Mouse (Mus musculus) Muller cell, postnatal 12 days (primary cell): ENCODE data around the gene Gm20431.
A peak's percentile ranks its signal among the peaks of the same experiment; 100 is the strongest.

Experiments
- DNase-seq: peaks from one replicate; pipeline ENCODE4 v3.0.0-alpha.2; 2015; ENCODE audit errors: inconsistent ontology term

Gm20431 gene

DNA sequence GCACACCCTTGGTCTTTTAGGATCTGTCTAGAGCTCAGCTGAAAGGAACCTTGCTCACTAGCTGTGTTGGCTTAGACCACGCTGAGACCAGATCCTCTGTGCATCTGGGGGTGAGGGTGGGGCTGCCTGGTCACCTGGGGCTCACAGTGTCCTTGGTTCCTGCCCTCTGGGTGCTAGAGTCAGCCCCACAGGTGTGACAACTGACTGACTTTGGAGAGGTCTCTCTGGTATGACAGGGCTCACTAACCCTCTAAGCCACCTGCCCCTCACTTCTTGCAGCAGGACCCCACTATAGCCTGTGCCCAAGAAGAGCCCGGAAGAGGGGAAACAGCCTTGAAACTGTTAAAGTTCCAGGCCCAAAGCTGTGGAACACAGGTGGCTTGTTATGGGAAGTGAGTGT, 58.9 kb downstream of the Gm20431 start:
- DNase-seq: no peak

DNA sequence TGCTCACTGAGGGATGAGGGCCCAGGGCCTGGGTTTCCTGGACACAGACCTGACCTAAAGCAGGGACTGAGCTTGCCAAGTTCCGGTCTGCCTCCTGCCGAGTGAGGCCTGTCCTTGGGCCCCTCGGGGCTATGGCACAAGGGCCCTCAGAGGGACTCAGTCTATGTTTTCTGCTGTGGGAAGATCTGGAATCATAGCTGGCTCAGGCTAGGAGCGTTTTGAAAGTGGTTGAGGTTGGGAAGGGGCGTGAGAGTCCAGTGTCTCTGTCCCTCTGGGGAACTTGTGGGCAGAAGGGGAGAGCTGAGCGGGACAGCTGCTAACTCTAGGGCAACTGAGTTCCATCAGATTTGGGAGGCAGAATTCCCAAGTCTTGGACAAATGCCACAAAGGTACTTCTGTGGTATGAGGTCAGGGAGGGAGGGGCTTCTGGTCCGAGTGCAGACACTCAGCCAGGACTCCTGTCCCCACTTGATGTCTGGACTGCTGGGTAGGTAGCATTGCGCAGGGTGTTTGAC, 60.8 kb downstream of the Gm20431 start:
- no peak for DNase-seq

DNA sequence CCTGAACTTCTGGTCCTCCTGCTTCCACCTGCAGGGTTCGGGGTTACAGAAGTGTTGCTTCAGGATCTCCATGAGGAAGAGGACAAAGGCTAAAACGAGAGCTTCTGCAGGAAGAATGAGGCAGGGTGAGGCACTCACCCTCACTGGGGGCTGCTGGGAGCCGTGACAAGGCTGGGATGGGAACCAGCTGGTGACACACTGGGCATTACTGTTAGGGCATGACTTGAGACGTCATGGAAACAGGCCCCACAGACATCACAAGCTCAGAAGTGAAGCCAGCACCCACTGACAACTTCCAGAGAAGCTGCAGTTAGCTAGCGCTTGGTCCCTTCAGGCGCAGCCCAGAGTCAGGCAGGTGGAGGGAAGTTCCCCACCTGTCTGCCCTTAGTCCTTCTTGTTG, 61.4 kb downstream of the Gm20431 start:
- no peak for DNase-seq

DNA sequence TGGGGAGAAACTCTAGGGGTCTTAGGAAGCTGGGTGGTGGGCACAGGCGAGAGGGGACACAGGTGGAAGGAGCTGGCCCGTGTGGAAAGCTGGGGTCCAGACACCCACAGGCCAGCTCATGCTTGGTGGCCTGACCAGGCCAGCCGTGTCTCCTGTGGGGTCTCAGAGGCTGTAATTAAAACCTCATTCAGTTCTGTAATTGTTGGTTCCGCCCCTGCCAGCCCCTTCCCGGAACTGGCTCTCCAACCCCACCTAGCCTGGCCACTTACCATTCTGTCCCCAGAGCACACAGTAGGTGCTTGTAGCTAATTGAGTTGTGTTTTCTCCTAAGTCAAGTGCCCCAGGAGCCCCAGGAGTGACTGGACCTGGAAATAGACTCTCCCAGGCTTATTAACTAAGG, 62.1 kb downstream of the Gm20431 start:
- no peak for DNase-seq

DNA sequence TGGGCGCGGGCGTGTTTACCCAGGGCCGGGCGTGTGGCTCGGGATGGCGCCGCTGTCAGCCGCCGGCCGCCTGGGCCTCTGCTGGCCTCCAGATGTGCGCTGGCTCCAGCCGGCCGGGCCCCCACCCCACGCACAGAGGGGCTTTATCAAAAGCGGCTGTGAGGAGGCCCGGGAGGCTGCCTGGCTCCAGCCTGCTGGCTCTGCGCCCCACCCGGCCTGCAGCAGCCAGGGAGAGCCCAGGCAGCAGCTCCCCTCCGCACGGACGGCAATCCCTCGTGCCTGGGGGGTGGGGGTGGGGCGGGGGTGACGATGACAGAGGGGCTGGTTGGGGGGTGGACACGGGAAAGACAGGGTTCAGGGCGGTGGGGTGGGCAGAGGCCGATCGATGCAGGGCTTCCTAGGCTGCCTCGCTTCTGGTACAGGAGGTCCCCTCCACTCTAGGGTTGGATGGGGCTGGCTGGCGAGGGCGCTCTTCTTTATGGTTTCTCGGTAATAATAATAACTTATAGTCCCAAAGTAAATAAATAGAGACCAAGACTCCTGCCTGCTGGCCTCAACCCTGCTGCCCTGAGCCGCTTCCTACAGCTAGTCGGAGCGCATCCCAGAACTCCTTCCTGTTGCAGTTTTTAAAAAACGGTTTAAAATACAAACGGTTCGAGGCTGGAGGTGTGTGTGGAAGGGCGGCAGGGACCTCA, 63.7 kb downstream of the Gm20431 start:
- no peak for DNase-seq

DNA sequence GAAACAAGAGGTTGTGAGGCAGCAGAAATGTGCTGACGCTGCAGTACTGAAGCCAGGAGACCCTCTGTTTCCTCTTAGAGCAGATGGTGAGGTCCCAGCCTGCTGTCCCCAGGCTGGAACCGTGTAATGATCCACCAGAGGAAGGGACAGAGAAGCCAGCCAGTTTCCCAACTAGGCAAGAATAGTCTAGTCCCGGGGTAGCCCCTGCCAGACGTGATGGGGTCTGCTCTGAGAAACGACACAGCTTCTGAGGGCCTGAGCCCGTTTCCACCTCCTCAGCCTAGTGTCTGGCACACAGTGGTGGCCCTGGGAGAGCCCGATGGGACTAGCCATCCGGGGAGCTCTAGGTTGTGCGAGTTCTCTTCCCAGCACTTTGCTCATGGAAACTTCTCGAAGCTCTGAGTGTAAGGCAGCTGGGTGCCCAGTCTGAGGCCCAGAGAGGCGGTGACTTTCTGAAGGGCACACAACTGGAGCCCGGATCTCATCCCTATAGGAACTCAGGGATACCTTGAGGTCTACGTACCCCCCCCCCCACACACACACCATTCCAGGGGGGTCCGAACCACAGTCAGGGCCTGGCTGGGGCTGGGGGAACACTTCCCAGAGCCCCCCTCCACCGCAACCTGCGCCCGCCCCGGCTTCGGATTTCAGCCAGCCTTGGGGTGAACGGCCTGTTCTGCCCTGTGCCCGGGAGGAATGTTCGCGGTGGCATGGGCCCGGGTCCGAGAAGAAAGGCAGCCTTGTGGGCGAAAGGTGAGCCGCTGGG, 64.4 kb downstream of the Gm20431 start:
- DNase-seq: peak; percentile 20

DNA sequence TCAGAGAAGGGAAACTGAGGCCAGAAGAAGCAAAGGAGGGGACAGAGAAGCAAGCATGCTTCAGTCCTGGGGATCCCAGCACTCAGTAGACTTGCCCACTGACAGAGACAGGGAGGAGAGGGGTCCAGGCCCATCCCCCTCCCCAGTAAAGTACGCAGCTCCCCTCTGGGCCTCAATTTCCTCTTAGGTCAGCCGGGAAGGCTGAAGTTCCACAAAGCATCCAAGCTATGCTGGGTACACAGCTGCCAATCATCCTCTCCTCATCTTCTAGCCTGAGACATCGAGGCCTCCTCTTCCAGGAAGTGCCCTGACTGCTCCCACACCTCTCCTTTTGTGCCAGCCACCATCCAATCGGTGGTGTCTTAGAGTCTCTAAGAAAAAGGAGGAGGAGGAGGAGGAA, 65.0 kb downstream of the Gm20431 start:
- DNase-seq: no peak

DNA sequence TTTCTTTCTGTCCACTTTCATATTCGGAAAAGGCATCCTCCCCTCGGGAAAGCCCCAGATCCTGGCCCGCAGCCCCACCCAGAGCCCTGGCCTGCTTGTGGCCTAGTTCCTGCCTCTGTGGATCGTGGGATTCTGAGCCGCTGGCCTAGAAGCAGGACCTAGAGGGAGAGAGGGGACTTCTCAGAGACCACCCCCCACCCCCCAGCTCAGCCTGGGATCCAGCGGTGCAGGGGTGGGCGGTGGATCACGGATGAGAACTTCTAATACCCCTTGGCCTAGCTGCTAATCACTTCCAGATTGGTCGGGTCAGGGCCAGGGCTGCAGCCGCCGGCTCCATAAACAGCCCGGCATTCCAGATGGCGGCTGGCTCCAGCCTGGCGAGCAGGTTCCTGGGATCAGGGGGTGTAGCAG, 65.5 kb downstream of the Gm20431 start:
- peak; percentile 27 for DNase-seq

DNA sequence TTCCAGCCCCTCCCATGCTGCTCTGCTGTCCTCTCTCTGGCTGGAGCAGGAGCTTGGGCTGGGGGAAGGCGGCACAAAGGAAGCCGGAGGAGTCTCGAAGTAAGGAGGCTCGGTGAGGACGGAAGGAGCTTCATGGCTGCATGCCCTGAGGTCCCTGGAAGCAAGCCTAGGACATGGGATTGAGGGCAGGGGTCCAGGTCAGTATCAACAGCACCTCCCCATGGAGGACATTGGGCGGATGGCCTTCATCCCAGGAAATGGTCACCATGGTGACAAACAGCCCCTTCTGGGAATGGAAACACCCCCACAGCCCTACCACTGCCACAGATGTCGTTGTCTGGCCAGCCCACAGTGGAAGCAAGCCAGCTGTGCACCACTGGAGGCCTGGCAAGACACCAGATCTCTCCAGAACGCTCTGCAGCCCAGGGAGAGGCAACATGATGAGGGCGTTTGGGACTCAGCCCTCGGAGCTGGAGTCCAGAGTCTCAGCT, 66.8 kb downstream of the Gm20431 start:
- peak; percentile 41 for DNase-seq

DNA sequence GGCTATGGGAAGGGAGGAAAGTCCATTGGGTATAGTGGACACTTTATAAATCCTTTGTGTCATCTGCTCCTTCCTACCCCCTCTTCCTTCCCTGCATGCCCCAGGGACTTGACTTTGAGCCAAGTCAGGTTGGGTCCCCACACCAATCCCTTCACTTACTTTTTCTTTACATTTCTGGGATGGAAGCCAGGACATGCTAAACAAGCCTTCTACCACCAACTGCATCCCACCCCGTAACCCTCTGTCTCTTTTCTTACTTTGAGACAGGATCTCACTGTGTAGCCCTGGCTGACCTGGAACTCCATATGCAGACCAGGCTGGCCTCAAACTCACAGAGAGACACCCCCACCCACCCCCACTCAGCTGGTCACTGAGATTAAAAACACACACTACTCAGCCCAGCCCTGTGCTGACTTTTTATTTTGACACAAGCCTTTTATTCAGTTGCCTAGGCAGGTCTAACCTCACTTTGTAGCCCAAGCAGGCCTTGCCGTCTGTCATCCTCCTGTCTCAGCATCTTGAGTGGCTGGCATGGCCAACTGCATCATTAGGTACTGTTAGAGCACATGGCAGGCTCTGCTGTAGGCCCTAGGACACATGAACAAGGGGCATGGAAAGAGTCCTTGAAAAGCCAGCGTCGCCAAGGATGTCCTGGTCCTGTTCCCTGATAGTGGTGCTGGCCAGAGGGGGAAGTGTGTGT, 67.6 kb downstream of the Gm20431 start:
- no peak for DNase-seq

DNA sequence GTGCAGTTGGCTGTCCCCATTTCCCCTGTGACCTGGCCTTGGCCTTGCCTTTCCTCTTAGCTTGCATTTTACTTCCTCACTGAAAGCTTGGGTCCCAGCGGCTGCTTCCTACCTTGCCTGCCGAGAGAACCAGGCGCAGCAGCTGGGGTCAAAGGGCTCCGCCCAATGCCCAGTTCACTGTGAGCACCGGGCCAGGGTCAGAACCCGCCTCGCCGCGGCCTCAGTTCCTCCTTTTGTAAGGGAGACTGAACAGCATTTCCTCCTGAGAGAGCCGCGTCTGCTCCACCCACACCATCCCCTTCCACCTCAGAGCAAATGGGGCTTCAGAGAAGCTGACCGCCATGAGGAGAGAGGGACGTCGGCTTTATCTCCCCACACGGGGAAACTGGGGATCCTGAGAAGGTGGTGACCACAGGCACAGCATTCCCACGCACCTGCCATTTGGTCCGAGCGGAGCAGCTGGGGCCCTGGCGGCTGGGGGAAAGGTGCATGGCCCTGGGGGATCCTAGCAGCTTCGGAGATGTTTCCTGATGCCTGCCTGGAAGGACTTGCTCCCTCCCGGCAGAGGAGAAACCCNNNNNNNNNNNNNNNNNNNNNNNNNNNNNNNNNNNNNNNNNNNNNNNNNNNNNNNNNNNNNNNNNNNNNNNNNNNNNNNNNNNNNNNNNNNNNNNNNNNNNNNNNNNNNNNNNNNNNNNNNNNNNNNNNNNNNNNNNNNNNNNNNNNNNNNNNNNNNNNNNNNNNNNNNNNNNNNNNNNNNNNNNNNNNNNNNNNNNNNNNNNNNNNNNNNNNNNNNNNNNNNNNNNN, 72.3 kb downstream of the Gm20431 start:
- no peak for DNase-seq

DNA sequence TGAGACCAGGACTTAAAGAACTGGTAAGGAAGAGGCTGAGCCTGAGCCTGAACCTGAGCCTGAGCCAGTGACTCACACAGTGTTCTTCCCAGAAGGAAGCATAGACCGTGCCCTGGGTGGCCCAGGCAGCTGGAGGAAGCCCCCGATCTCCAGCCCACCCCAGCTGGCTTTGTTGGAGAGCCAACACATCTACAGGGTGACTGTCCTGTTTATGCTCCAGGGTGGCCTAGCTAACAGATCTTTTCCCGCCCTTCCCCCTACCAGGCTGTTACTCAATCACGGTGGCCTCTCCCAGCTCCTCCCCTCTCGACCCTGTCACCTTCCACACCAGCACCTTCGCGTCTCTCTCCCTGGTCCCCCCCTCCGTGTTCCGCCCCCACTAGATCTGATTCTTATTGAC, 74.3 kb downstream of the Gm20431 start:
- peak; percentile 33 for DNase-seq

DNA sequence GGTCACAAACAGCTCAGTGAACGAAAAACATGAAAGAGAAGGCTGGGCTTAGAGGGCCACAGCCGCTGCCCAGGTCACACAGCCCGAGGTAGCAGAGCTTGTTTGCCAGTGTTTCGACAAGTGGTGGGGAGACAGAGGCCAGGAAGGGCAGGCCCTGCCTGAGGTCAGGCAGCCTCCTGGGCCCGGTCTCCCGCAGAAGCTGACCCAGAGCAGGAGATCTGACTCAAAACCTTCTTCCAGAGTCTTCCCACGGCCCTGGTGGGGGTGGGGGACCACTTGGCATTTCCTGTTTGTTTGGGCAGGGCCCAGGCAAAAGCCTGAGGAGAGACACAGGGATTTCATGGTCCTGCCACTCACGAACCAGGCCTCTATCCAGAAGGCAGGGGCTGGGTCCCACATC, 75.3 kb downstream of the Gm20431 start:
- DNase-seq: peak; percentile 78

DNA sequence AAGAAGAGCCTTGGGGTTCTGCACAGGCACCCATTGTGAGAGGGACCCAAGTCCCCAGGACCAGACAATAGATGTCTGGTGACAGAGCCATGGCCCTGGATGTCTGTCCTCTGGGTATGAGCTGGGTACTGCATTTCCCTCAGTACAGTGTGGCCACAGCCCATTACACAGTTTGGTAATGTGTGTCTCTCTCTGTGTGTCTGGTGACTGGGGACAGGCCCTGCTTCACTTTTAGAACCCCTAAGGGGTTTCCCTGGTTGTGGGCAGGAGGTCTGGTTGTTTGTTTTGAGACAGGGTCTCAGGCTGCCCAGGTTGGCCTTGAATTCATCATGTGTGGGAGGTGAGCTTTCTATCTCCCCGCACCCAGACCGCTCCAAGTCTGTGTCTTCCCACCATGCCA, 76.0 kb downstream of the Gm20431 start:
- DNase-seq: no peak

DNA sequence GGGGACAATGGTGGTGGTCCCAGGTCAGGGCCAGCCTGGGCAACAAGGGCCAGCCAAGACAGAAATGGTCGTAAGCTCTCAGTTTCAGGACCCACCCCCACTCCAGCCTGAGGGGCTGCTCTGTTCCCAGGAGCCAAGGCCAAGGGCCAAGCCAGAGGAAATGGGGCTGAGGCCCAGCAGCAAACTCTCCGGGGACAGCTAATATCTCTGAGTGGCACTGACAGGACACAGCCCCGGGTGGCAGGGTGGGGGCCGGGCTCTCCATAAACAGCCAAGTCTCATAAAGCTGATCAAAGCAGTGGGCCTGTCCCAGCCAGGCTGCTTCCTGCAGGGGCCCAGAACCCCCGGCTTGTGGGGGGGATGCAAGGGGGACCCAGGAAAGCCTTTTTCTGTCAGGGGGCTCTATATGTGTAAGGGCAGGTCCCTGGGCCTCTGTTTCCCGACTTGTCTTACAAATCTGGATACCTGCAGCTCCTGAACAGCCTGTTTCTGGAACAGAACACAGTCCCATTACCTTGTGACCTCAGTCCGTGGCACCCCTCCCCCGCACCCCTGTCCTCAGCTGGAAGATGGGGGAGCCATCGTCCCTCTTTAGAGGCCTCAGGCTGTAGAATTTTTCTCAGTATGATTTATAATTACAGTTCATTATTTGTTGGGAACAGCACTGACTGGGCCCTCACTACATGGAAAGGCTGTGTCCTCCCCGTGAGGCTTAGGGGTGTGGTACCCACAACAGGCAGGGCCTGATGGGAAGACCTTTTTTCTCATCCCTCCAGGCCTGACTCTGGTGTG, 77.9 kb downstream of the Gm20431 start:
- DNase-seq: no peak

DNA sequence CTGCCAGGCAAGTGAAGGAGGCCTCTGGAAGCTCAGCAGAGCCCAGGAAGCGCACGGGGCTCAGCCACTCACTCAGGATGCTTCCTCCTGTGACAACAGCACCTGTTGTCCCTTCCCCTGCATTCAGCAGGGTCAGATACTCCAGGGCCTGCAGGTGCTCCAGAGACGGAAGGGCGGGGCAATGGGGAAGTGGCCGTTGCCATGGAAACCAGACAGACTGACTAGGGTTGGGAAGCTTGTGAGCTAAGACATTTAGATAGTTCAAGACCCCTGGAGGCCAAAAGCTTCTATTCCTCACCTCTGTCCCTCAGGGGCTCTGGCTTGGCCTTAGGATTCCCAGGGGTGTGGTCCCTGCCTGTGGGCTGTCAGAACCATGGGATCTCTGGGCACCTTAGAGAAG, 82.8 kb downstream of the Gm20431 start:
- DNase-seq: no peak

DNA sequence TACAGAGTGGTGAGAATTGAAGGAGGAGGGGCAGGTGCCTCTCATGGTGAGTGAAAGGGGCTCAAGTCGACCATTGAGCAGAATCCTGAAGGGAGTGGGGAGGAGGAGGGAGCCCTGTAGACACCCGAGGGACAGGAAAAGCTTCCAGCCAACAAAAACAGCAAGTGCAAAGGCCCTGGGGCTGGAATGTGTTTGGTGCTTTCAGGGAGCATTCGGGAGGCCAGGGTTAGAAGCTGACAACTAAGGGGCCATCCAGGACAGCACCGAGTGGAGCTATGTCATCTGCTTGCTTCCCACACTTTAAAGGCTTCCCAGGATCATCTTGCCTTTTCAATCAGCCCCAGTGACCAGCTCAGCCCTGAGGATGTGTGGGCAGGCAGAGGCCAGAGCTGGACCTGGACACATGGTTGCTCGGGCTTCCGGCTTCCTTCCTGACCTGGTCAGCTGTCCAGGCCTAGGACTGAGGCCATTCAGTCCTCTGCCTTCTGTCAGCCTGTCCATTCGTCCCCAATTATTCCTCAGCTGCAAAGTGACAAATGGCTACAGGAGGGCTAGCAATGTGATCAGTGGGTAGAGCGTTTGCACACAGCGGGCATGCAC, 84.0 kb downstream of the Gm20431 start:
- no peak for DNase-seq

DNA sequence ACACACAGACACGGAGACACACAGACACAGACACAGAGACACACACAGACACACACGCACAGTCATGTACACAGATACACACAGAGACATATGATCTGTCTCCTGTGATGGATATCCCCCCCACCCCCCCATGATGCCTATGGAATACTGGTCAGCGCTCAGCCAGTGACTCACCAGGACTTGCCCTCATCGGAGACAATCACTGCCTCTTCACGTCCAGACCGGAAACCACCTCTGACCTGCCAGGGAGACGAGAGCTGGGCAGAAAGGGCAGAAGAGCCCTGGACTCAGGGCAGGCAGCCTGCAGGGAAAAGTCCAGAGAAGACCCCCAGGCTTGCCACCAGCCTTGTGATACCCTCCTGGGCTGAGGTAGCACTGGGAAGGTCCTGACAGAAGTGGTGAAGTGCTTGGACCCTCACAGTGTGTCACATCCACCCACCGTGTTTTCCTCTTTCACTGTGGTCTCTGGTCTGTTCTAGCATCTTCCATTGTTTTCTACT, 85.1 kb downstream of the Gm20431 start:
- DNase-seq: no peak

DNA sequence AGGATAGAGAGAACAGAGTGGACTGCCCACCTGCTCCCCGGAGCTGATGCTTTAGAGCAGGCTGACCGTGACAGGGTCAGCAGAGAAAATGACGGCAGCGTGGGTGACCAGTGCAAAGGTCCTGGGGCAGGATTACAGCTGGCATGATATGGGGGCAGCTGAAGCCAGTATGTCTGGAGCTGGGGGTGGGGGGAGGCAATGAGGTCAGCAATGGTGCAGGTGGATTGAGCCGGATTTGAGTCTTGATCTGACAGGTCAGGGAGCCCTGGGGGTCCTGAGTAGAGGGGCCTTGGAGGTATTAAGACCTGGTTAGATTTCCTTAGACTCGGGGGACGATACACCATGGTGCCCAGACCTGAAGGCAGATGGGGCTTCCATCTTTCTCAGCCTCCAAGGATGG, 85.7 kb downstream of the Gm20431 start:
- DNase-seq: no peak

DNA sequence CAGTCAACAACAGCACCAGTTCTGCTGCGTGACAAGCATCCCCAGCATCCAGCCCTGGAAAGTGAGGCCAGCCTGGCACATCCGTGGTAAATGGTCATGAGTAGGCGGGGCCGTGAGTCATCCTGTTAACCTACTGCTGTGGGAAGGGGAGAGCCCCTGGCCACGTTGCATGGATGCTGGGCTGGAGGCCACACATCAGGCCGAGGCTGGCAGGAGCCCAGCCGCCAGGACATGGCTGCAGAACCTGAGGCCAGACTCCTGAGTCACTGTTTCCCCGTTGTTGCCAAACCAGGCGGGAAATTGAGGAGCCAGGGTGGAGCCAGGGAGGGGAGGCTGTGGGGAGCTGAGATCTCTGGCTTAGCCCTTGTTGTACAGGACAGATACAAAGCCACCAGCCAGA, 86.5 kb downstream of the Gm20431 start:
- DNase-seq: peak; percentile 95
